Mouse (Mus musculus) forebrain, embryonic 10.5 days (tissue): ENCODE results near the gene Cdc42se1. TPM values are rescaled to one million over a fixed set of nuclear protein-coding genes. Genes with fewer than 3 reads are reported as not detected.

Experiments used
- DNase-seq: peaks from one replicate; pipeline ENCODE4 v3.0.0-alpha.2; 2017; ENCODE audit warnings: low spot score; ENCODE audit errors: extremely low spot score
- H3K27ac ChIP-seq: fragments of 300-500 bp; sonication (generic); 2 replicates; pipeline ENCODE4 v1.5.1; 2016; ENCODE audit warnings: mild to moderate bottlenecking
- H3K27me3 ChIP-seq: fragments of 300-500 bp; sonication (generic); 2 replicates; pipeline ENCODE4 v1.6.1; 2016; ENCODE audit warnings: mild to moderate bottlenecking; ENCODE audit not compliant: poor library complexity, severe bottlenecking
- H3K36me3 ChIP-seq: fragments of 300-500 bp; sonication (generic); replicated peaks from 2 replicates; pipeline ENCODE4 v1.6.1; 2016; ENCODE audit warnings: mild to moderate bottlenecking, moderate library complexity
- H3K4me1 ChIP-seq: fragments of 300-500 bp; sonication (generic); 2 replicates; pipeline ENCODE4 v1.6.1; 2016
- H3K4me3 ChIP-seq: fragments of 300-500 bp; sonication (generic); 2 replicates; pipeline ENCODE4 v1.5.1; 2016; ENCODE audit warnings: mild to moderate bottlenecking, moderate library complexity
- H3K9me3 ChIP-seq: fragments of 300-500 bp; sonication (generic); 2 replicates; pipeline ENCODE4 v1.6.1; 2016; ENCODE audit warnings: mild to moderate bottlenecking, moderate library complexity
- WGBS: fragments of 180-500 bp; shearing (Covaris S2); methylation state at CpG from one replicate; pipeline ENCODE4 v1.1.7; 2016; 5-methylcytosine and 5-hydroxymethylcytosine counted together
- polyA plus RNA-seq: library from polyadenylated mRNA; unstranded; fragments of >200 nt; fragmentation: Nextera tagmentation; extraction: Ambion mirVana; gene quantifications from 2 replicates; pipeline ENCODE4 v1.2.1, GENCODE M21; 2016

The Cdc42se1 gene
- polyA plus RNA-seq, 1 experiment from 2014 or later: 104 TPM

DNA sequence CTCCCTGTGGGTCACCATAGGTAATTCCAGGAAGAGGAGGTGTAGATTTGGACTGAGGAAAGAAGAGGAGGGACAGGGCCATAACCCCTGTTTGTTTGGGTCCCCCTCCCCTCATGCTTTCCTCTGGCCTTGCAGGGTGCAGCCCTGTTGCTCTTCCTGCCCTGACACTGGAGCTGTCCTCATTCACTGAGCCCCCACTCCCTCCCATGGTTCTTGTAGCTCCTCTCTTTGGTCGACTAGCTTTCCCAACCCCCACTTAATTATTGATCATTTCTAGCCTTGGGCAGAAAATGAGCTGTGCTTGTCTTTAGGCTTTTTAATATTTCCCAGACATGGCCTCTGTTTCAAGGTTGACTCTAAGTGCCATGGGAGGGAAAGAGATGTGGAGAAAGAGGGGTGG is 55.5 kb downstream of the Cdc42se1 start:
- peak overlapping the region; percentile 71 for H3K4me3 ChIP-seq
- DNase-seq: no peak

DNA sequence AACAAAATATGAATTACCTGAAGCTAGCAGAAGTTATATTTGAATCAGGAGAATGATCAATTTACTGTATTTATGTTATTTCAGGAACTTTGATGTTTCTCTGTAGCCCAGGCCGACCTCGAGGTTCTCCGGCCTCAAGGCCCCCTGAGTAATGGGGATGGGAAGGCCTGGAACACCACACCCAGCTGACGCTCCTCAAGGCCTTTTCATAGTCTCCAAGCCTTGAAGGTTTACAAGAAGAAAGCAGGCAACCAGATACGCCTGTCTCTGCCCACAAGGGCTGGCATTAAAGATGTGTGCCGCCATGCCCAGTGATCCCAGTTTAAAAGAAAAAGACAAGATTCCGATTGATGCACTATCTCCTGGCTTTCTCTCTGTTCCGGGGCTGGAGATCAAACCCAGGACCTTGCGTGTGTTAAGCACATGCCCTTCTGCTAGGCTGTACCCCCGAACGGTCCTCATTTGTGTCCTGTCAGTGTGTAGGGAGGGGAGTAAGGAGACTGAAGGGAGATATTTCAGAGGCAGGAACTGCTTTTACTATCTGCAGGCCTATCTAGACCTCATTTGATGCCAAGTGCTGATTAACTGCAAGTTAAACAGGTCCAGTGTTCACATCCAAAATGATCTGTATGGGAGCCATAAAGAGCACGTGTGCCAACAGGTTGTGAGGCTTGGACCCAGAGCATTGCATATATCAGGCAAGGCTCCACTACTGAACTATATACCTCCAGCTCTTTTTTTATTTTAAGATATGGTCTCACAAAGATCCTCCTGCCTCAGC is 56.2 kb downstream of the Cdc42se1 start:
- H3K27ac ChIP-seq: no peak overlapping the region
- H3K4me1 ChIP-seq: peaks cover 33% of the 10 kb centered on the region
- no peaks in the 10 kb centered on the region for H3K27me3 ChIP-seq
- H3K4me3 ChIP-seq: peak overlapping the region; percentile 71
- WGBS: 92% methylated on average over 12 of the region's 12 CpGs
- peaks cover 20% of the 10 kb centered on the region for H3K36me3 ChIP-seq
- H3K9me3 ChIP-seq: no peaks in the 10 kb centered on the region
- no peak for DNase-seq

More for the DNA sequence above, 55.5 kb downstream of the Cdc42se1 start:
- Histone ChIP-seq H3K27me3 (no peaks in the 10 kb centered on the region), H3K27ac (peak overlapping the region; percentile 94), H3K9me3 (no peaks in the 10 kb centered on the region), H3K36me3 (peaks cover 16% of the 10 kb centered on the region), H3K4me1 (peaks cover 33% of the 10 kb centered on the region)
- WGBS: 39% methylated on average over 1 of the region's 1 CpGs

DNA sequence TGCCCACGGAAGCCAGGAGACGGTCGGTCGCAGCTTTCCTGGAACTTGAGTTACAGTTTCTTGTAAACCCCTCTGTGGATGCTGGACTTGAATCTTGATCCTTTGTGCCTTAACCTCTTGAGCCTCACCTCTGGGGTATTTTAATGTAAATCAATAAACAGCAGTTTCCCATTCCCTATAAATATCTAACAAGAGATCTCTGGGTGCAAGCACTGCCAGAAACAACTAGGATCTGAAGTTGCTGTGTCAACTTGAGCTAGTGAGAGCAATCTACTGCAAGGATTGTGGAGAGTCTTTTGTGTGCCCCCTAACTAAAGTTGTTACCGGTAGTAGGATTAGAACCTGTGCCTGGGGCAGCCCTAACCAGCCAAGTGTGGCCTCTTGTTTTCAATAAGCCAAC is 56.9 kb downstream of the Cdc42se1 start:
- peaks cover 32% of the 10 kb centered on the region for H3K4me1 ChIP-seq
- DNase-seq: no peak
- no peak overlapping the region for H3K4me3 ChIP-seq
- 92% methylated on average over 5 of the region's 5 CpGs for WGBS
- H3K27me3 ChIP-seq: no peaks in the 10 kb centered on the region
- no peak overlapping the region for H3K27ac ChIP-seq
- peaks cover 27% of the 10 kb centered on the region for H3K36me3 ChIP-seq
- H3K9me3 ChIP-seq: no peaks in the 10 kb centered on the region

Other genes with a start within 250 kb of the Cdc42se1 start
- 42.1 and 44.3 TPM in 2 replicates for gene Zfp687, start 213.3 kb upstream of the Cdc42se1 start, polyA plus RNA-seq
- 346 and 351 TPM in 2 replicates for gene Psmd4, start 186.1 kb upstream of the Cdc42se1 start, polyA plus RNA-seq
- gene Pip5k1a, start 121.8 kb upstream of the Cdc42se1 start, polyA plus RNA-seq: 19.0 and 19.5 TPM in 2 replicates
- gene Vps72, start 117.7 kb upstream of the Cdc42se1 start, polyA plus RNA-seq: 275 and 276 TPM in 2 replicates
- 0.77 and 1.00 TPM in 2 replicates for gene Tmod4, start 104.3 kb upstream of the Cdc42se1 start, polyA plus RNA-seq
- gene Scnm1, start 94.7 kb upstream of the Cdc42se1 start, polyA plus RNA-seq: 75.8 and 80.7 TPM in 2 replicates
- 12.6 and 13.3 TPM in 2 replicates for gene Lysmd1, start 94.6 kb upstream of the Cdc42se1 start, polyA plus RNA-seq
- gene Tnfaip8l2, start 86.4 kb upstream of the Cdc42se1 start, polyA plus RNA-seq: 1.4 and 1.5 TPM in 2 replicates
- 3.9 and 4.2 TPM in 2 replicates for gene Sema6c, start 68.3 kb upstream of the Cdc42se1 start, polyA plus RNA-seq
- gene Gabpb2, start 10.8 kb upstream of the Cdc42se1 start, polyA plus RNA-seq: 13.5 and 13.7 TPM in 2 replicates
- 19.6 and 22.4 TPM in 2 replicates for gene Mllt11, start 3.4 kb downstream of the Cdc42se1 start, polyA plus RNA-seq
- gene Gm128, start 12.9 kb downstream of the Cdc42se1 start, polyA plus RNA-seq: 0.23 and 0.30 TPM in 2 replicates
- 0.38 and 0.42 TPM in 2 replicates for gene Bnipl, start 22.5 kb downstream of the Cdc42se1 start, polyA plus RNA-seq
- 27.2 and 27.9 TPM in 2 replicates for gene Mindy1, start 52.6 kb downstream of the Cdc42se1 start, polyA plus RNA-seq
- gene Prune1, start 53.3 kb downstream of the Cdc42se1 start, polyA plus RNA-seq: 26.2 and 26.9 TPM in 2 replicates
- gene Anxa9, start 78.4 kb downstream of the Cdc42se1 start, polyA plus RNA-seq: 1.8 and 1.9 TPM in 2 replicates
- 119 and 130 TPM in 2 replicates for gene Cers2, start 86.1 kb downstream of the Cdc42se1 start, polyA plus RNA-seq
- 59.1 and 64.2 TPM in 2 replicates for gene Setdb1, start 128.5 kb downstream of the Cdc42se1 start, polyA plus RNA-seq
- not detected in 2 replicates for gene 4930558C23Rik, start 174.1 kb downstream of the Cdc42se1 start, polyA plus RNA-seq
- 29.7 and 33.3 TPM in 2 replicates for gene Arnt, start 205.7 kb downstream of the Cdc42se1 start, polyA plus RNA-seq